Mouse (Mus musculus) hematopoietic stem cell, adult 5-6 weeks (primary cell): ENCODE data around the gene Wdr62. TPM values are rescaled to one million over a fixed set of nuclear protein-coding genes. Genes with fewer than 3 reads are reported as not detected.

ENCODE experiments used
- ATAC-seq, 2 experiments: fragments of 125-278 bp in 1 of 2; replicated peaks in 1 of 2; 2 replicates each; pipeline ENCODE4 v1.8.0; 2016 to 2017; ENCODE audit warnings: inconsistent platforms in 2 of 2, mild to moderate bottlenecking in 2 of 2, moderate number of reproducible peaks in 2 of 2, low read depth in 1 of 2, moderate TSS enrichment in 1 of 2; ENCODE audit not compliant: low FRiP score in 2 of 2, poor library complexity in 2 of 2, severe bottlenecking in 2 of 2, insufficient read depth in 1 of 2, low TSS enrichment in 1 of 2
- total RNA-seq: library from RNA; stranded (forward); fragments of 172-1452, 232-1000 nt; gene quantifications from 2 replicates; pipeline ENCODE4 v1.2.3, GENCODE M21; 2017

Wdr62 gene
- total RNA-seq, 1 experiment from 2014 or later = 6.3 TPM

DNA sequence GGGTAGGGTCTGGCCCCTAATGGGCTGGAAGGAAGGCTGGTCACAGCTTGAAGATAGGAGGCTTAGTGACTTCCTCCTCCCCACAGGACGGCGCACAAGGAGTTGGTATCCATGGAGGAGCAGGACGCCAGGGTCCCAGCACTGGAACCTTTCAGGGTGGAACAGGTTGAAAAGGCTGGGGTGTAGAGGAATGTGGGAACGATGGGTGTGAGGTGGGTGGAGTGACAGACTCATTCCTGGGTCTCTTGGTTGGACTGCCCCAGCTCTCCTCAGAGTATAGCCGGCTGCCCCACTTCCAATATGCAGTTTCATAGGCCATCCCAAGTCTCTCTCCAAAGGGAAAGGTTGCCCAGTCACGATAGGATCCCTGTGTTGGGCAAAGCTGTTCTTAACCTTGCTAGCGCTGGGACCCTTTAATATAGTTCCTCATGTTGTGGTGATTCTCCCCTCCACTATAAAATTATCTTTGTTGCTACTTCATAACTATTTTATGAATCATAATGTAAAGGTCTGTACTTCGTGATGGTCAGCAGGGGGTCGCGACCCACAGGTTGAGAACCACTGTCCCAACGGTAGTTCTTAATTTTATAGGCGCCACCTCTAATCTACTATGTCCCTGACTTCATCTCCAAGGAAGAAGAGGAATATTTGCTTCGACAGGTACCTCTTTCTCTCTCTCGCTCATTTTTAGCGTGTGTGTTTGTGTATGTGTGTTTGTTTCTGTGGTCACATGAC, 29.3 kb upstream of the Wdr62 start:
- no peak for ATAC-seq

DNA sequence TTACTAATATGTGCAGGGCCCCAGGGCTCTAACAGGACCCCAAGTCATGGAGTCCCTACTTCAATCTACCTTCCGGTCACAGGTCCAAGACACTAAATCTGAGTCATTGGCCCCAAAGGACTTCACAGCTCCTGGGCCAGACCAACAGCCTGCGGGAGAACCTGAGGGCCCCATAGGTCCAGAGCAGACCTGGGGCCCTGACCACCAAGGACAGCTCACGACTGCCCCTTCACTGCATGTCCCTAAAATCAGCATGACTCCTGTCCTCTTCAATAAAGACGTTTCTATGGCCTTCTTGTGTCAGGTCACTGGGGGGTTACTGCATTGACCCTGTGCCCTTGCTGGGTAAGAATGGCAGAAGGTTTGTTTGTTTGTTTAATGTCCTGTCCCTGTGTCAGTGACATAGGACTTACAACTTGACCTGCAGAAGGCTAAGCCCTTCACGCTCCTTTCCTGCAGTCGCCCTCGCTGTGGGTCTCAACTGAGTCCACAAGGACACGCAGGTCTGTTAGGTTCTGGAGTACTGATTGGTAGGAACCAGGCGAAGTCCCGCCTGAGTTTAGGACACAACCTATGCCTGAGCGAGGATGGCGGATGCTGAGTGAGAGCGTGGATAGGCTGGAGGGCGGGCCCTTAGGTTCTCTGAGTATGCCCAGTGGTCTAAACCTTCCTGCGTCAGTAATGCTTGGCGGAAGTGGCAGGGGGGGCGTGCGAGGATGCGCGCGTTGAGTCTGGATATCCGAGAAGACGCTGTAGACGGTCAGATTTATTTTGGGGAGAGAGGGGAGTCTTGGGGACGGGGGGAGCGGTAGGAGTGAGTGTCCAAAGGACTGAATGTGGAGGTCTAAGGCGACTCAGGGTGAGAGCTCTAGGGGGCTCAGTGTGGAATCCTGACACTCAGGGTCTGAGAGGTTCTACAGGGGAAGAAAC, 28.1 kb upstream of the Wdr62 start, which contains the start of gene Alkbh6:
Gene Alkbh6, plus strand, starts transcription at position 642 of the 930 bp plus-strand sequence.
- ATAC-seq = peak; percentile 99

DNA sequence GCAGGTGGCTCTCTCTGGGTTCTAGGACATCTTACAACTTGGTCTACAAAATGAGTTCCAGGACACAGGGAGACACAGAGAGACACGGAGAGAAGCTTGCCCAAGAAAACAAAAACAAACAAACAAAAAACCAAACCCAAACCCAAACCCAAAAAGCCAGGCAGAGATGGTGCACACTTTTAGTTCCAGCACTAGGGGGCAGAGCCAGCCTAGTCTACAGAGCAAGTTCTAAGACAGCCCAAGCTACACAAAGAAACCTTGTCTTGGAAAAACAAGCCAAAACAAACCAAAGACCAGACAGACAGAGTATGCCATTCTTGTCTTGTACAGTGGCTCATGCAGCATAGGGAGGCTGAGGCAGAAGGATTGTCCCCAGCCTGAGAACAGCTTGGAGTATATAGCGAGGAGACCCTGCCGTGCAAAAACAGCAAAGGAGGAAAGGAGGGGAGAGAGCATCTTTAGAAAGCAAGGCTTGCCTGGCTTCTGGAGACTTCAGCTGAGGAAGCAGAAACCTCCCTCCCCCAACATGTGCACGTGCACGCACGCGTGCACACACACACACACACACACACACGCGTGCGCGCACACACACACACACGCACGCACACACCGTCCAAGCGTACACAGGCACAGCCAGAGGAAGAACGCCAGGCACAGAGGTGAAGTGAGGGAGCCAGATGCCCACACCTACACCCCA, 26.0 kb upstream of the Wdr62 start:
- no peak for ATAC-seq

DNA sequence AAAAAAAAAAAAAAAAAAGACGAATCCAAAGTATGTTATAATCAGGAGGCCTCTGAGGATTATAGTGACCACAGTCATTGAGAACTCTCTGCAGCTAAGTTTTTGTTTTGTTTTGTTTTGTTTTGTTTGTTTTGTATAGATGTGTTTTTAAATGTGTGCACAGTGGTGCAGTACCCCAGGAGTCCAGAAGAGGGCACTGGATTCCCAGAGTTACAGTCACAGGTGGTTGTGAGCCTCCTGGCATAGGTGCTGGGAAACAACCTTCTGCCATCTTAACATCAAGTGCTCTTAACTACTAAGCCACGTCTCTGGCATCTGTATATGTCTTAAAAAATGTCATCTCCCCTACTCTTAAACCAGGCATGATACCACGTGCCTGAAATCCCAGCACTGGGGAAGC, 20.7 kb upstream of the Wdr62 start:
- peak; percentile 38 to 49; a peak in 2 of 4 replicates for ATAC-seq

DNA sequence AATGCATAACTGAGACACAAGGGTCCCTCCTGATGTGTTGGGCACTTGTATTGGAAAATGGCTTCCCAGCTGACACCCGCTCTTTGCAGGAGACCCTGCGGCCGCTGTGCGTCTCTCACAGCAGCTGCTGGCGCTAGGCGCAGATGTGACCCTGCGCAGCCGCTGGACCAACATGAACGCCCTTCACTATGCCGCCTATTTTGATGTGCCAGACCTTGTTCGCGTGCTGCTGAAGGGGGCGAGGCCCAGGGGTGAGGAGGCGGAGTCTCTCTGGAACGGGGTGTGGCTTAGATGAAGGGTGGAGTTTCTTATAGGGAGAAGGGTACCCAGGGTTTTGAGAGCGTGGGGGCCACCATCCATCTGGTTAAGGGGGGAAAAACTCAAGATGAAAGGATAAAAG, 17.0 kb upstream of the Wdr62 start:
- ATAC-seq = no peak

DNA sequence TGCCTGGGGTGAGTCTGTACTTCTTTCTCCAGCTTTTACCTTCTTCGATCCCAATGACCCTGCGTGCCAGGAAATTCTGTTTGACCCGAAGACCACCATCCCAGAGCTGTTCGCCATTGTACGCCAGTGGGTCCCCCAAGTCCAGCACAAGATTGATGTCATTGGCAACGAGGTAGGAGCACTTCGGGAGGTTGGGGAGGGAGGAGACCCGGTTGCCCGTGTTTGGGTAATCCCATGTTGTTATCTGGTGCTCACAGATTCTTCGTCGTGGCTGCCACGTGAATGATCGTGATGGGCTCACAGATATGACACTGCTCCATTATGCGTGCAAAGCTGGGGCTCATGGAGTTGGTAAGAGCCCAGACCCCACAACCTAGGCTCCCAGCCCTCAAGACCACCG, 16.6 kb upstream of the Wdr62 start:
- ATAC-seq = no peak

DNA sequence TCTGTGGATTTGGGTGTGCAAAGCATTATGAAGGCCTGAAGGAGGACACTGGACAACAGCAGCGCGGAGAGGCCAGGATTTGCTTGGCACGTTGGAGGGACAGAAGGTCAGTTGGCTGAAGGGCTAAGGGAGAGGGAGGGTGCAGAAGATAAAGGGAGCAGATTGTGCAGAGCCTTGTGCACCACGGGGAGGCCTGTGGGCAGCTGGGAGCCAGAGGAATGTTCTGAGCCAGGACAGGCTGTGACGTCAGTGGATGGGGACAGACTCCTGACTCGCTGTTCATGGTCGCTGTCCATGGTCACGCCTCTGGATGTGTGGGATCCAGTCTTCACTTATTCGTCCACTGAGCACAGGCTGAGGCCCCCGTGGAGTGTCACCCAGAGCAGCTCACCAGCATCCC, 14.9 kb upstream of the Wdr62 start:
- no peak for ATAC-seq

DNA sequence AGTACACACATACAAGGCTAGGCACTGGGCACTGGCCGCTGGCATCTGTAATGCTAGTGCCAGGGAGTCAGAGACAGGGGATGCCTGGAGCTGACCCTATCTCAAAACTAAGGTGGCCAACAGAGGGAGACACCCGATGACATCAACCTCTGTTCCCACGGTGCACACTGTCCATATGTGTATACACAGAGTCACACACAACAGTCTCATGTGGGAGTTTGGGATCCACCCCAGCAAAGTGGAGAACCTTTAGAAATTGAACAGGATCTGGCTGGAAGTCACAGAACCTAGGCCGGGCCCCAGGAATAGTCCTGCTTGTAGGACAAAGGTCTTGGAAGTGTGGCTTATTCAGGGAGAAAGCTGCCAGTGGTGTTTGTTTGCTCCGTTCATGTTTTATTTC, 14.1 kb upstream of the Wdr62 start:
- ATAC-seq = no peak

DNA sequence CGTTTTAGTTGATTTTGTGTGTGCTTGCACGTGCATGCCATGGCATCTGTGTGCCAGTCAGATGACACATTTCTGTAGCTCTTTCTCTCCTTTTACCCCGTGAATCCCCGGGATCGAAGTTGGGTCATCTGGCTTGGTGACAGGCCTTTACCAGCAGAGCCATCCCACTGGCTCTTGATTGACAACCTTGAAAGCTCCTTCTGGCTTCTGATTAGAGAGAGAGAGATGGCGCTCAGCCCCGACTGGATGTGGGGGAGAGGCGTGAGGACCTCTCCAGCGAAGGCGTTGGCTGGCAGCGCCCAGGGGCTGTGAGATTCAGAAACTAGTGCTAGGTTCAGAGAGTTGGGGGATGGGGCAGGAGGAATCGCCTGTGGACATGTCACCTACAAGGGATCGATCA, 13.6 kb upstream of the Wdr62 start:
- no peak for ATAC-seq

DNA sequence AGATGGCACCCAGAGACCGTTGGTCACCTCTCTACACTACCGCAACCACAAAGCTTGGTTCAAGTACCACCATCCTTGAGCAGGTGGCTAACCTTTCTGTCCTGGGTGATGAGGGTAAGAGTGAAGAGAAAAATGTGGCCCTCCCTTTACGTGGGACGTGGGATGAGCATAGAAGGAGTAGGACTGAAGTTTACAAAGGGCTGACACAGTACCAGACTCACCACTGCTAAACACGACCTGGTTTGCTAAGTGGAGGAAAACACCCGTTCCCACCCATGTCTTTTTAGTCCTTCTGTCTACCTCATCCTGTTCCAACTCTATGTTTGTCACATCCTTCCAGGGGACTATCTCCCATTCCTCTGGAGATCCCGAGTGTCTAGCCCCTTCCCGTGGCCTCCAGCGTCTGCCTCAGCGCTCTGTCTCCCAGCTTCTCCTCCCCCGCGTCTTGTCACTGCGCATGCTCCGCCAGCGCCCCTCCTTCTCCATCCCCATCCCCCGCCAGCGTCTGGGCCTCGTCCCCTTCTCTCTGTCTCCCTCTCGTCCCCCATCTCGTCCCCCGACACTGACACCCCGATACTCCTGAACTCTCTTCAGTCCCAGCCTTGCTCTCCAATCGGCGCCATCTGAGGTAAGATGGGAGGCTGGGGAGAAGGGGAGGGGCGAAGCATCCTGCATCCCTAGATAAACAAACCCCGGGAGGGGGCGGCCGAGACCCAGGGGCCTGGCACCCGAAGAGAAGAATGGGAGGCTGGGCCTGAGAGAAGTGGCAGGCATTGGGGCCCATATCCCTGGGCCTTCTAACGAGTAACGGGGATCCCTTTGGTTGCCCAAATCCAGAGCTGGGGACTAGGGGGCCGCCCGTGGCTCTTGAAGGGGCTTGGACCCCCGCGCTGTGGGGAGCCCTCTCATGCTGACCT, 11.3 kb upstream of the Wdr62 start, which contains the start of gene Clip3:
Gene Clip3, plus strand, starts transcription at position 514 of the 917 bp plus-strand sequence.
- ATAC-seq = peak in 1 of 2 experiments; percentile 55; a peak in 1 of 4 replicates

DNA sequence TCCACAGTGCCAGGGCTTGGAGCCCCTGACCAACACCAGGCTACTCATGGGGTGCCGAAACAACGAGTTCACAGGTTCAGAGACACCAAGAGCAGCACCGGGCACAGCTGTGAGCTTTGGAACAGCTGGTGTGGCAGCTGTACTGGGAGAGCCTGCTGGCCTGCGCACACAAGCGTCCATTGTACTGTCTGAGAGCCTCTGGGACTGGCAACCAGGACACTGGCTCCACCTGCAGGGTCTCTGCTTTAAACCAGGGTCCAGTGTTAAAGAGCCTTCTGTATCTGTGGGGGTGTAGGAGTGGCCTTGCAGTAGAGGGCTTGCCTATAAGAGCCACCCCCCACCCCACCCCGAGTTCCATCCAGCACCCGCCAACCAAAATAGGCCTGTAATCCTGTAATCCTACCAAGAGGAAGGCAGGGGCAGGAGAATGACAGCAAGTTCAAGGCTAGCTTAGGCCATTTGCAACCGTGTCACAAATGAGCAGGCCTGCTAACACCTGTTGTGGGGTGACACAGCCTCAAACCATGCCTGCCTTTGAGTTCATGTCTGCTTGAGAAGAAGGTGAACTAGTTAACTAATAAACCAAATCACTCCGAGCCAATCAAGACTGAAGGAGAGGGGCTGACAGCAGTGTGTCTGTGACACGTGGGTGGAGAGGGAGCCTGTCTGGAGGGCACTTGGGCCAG, 9.6 kb upstream of the Wdr62 start:
- no peak for ATAC-seq

DNA sequence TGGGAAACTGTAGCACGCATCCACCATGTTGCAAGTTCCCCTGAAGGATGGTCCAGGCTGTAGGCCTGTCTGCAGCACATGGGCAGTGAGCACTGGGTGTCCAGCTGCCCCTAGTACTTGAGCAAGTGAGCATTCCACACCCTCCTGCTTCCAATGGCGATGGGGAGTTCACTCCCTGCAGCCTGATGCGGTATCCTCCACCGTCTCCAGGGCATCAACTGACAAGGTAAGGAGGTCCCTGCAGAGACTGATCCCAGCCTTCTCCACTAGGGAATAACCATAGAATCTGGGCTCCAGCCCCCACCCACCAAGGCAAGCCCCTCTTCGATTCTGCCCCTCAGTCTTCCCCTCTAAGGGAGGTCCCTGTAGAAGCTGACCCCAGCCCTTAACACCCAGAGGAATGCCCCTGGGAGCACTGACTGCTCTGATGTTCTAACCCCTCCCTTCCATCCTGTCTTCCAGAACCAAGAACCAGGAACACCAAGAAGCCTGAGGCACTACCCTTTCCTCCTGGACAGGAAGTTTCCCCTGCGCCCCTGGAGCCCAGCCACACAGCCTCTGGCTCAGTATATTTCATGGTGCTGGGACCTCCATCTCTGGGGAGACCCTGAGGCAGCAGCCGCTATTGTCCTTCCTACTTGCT, 9.0 kb upstream of the Wdr62 start:
- ATAC-seq = no peak

DNA sequence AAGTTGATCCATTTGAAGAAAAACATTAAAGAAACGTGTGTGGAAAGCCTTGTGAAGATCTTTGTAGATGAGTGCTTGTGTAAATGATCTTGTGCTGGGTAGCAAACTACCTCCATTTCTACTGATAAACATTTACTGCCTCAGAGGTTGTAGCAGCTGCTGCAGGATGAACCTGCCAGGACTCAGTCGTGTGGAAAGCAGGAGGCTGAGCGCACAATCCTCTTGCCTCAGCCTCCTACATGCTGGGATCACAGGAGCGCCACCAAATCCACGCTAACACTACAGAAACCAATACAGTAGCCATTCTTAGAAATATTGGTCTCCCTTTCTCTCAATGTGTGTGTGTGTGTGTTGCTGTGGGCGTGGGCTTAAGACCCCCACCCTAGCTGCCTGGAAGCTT, 7.8 kb upstream of the Wdr62 start:
- ATAC-seq = no peak

DNA sequence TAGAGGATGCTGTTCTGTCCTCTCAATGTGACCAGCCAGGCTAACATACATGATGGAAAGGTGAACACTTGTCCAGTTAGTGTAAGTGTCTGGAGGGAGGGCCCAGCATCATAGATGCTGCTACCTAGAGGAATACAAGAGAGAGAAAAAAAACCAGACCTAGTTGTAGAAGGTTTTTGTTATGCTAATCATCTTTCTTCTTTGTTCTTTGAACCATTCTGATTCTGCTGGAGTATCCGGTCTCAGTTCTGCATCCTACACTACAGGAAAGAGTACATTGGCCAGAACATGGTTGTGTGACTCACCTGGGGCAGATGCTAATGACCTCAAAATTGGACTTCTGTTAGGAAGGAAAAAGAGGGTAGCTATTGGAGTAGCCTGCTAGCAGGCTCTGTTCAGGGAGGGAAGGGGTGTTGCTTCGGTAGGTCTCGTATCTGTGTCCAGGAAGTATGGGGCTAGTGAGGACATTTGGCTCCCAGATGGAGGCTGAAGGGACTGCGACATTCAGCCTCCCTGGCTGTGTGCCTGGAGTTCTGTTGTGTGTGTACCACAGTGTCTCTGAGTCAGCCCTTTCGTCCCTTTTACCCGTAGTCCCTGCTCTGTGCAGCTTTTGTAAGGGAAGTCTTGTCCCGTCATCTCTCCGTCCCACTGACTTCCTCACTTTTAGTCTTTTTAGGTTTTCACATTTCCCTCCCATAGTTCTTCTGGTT, 6.6 kb upstream of the Wdr62 start:
- ATAC-seq = no peak

DNA sequence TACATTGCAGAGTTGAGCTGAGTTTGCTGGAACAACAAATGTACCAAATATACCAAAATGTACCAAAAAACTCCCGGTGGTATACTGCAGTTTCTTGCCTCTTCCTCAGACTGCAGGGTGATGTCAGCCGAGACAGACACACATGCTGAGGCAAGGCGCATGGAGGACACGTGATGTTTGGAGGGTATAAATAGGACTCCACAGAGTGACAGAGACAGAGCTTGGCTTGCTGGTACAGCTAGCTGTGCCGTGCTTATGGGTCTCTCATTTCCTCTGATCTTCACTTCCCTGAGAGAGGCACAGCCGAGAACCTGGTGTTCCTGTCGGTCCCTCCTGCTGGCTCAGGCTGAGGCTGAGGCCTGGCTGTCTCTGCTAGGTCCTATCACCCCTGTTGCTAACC, 2.5 kb upstream of the Wdr62 start:
- no peak for ATAC-seq
